Mouse (Mus musculus): ENCODE measurements around the gene Cd247. TPM values are rescaled to one million over a fixed set of nuclear protein-coding genes. Genes with fewer than 3 reads are reported as not detected.

The Cd247 gene
- polyA plus RNA-seq, 1 experiment, result 0.29 TPM

DNA sequence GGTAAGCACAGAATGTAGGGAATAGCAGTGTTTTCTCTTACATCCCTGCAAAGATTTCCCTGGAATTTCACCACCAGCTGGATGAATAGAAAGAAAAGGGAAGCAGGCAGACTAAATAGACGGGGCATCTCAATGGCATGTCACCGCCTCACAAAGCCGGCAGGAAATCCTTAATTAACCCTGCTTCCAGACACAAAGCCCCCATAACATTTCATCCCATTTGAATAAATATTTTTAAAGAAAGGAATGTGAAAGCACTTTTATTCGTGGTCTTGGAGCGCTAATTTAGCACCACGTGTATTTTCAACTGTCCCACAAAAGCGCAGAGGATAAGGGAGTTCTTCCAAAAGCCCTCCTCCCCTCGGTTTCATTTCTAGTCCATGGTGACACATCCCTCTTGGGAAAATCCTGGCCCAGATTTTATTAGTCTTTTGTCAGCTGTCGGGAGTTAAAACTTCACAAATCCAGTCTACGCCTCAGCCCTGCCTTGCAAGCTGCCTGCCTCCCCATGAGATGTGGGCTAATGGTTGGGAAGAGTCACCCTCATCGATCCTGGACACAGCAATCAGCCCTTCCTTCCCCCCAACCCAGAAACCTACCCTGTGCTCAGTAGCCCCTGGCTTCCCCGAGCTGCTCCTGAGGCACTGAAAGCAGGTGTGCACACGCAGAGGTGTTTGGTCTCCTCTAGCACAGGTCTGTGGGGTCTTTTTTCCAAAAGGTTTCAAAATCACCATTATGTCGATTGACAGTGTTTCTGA is 26.2 kb downstream of the Cd247 start:
- no peak overlapping the region for H3K27ac ChIP-seq (ENCODE audit: insufficient read depth, low read length)
- DNase-seq, result no peak
- TF ChIP-seq POLR2A (IDR thresholded peaks at IDR 0.05; ENCODE audit: borderline replicate concordance, insufficient read depth, low read length), result no peak
- no peak for TF ChIP-seq CTCF (IDR thresholded peaks at IDR 0.05; ENCODE audit: borderline replicate concordance, insufficient read depth, low read depth, low read length)
- H3K27me3 ChIP-seq (ENCODE audit: control insufficient read depth, insufficient read depth, low read length), result no peaks in the 10 kb centered on the region; the same call in 1 of the 2 replicates
- 33% methylated on average over 14 of the region's 14 CpGs for WGBS
- no peak overlapping the region for H3K4me3 ChIP-seq (replicated peaks; ENCODE audit: insufficient read depth, low read depth, low read length)
- H3K4me1 ChIP-seq (ENCODE audit: control insufficient read depth, insufficient read depth, low read length), result no peaks in the 10 kb centered on the region

GRCm38 (mm10) chr1:165816391-165816790 is 27.9 kb downstream of the Cd247 start:
- 82% methylated on average over 9 of the region's 9 CpGs for WGBS

GRCm38 (mm10) chr1:165817264-165817663 is 28.8 kb downstream of the Cd247 start:
- TF ChIP-seq POLR2A (IDR thresholded peaks at IDR 0.05; ENCODE audit: borderline replicate concordance, insufficient read depth, low read length) (no peak), CTCF (IDR thresholded peaks at IDR 0.05; ENCODE audit: borderline replicate concordance, insufficient read depth, low read depth, low read length) (no peak)
- H3K4me1 ChIP-seq (ENCODE audit: control insufficient read depth, insufficient read depth, low read length), result no peaks in the 10 kb centered on the region
- DNase-seq, result no peak
- no peaks in the 10 kb centered on the region; the same call in 1 of the 2 replicates for H3K27me3 ChIP-seq (ENCODE audit: control insufficient read depth, insufficient read depth, low read length)
- H3K4me3 ChIP-seq (replicated peaks; ENCODE audit: insufficient read depth, low read depth, low read length), result no peak overlapping the region
- WGBS, result 44% methylated on average over 9 of the region's 9 CpGs
- H3K27ac ChIP-seq (ENCODE audit: insufficient read depth, low read length), result no peak overlapping the region

More at GRCm38 (mm10) chr1:165816391-165816790, 27.9 kb downstream of the Cd247 start:
- H3K4me1 ChIP-seq (ENCODE audit: control insufficient read depth, insufficient read depth, low read length), result no peaks in the 10 kb centered on the region
- no peak overlapping the region for H3K4me3 ChIP-seq (replicated peaks; ENCODE audit: insufficient read depth, low read depth, low read length)
- TF ChIP-seq POLR2A (IDR thresholded peaks at IDR 0.05; ENCODE audit: borderline replicate concordance, insufficient read depth, low read length), result no peak
- no peak for TF ChIP-seq CTCF (IDR thresholded peaks at IDR 0.05; ENCODE audit: borderline replicate concordance, insufficient read depth, low read depth, low read length)
- no peaks in the 10 kb centered on the region; the same call in 1 of the 2 replicates for H3K27me3 ChIP-seq (ENCODE audit: control insufficient read depth, insufficient read depth, low read length)
- no peak overlapping the region for H3K27ac ChIP-seq (ENCODE audit: insufficient read depth, low read length)
- DNase-seq, result no peak

- WGBS, result 29% methylated on average over 8 of the region's 8 CpGs
- DNase-seq, result no peak
- Histone ChIP-seq H3K27me3 (ENCODE audit: control insufficient read depth, insufficient read depth, low read length) (no peaks in the 10 kb centered on the region; the same call in 1 of the 2 replicates), H3K27ac (ENCODE audit: insufficient read depth, low read length) (no peak overlapping the region), H3K4me1 (ENCODE audit: control insufficient read depth, insufficient read depth, low read length) (no peaks in the 10 kb centered on the region), H3K4me3 (replicated peaks; ENCODE audit: insufficient read depth, low read depth, low read length) (no peak overlapping the region)
- TF ChIP-seq CTCF (IDR thresholded peaks at IDR 0.05; ENCODE audit: borderline replicate concordance, insufficient read depth, low read depth, low read length), result no peak
- TF ChIP-seq POLR2A (IDR thresholded peaks at IDR 0.05; ENCODE audit: borderline replicate concordance, insufficient read depth, low read length), result no peak
Measured at GRCm38 (mm10) chr1:165818145-165818860, 29.8 kb downstream of the Cd247 start.

GRCm38 (mm10) chr1:165819147-165819546 is 30.7 kb downstream of the Cd247 start:
- WGBS, result 85% methylated on average over 4 of the region's 4 CpGs

DNA sequence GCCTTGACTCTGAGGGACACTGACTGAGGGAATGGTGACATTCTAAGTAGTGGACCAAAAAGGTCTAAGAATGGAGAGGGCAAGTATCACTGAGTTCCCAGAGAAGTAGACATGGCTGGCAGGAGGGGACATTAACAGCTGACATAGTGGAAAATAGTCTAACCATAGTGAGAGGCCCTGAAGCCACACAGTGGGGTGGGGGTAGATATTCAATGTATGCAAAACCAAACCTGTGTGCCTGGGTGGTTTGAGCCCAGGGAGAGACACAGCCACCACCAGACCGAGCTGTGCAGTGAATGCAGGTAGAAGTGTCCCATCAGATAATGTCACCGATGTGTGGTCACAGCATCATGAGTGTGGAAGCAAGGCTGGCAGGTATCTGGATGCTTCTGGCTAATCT is 33.5 kb downstream of the Cd247 start:
- Histone ChIP-seq H3K27ac (ENCODE audit: insufficient read depth, low read length) (no peak overlapping the region), H3K4me1 (ENCODE audit: control insufficient read depth, insufficient read depth, low read length) (no peaks in the 10 kb centered on the region), H3K27me3 (ENCODE audit: control insufficient read depth, insufficient read depth, low read length) (no peaks in the 10 kb centered on the region; the same call in 1 of the 2 replicates), H3K4me3 (replicated peaks; ENCODE audit: insufficient read depth, low read depth, low read length) (no peak overlapping the region)
- no peak for DNase-seq
- TF ChIP-seq POLR2A (IDR thresholded peaks at IDR 0.05; ENCODE audit: borderline replicate concordance, insufficient read depth, low read length), result no peak
- TF ChIP-seq CTCF (IDR thresholded peaks at IDR 0.05; ENCODE audit: borderline replicate concordance, insufficient read depth, low read depth, low read length), result no peak
- 91% methylated on average over 2 of the region's 2 CpGs for WGBS

More at GRCm38 (mm10) chr1:165819147-165819546, 30.7 kb downstream of the Cd247 start:
- no peaks in the 10 kb centered on the region for H3K4me1 ChIP-seq (ENCODE audit: control insufficient read depth, insufficient read depth, low read length)
- H3K27ac ChIP-seq (ENCODE audit: insufficient read depth, low read length), result no peak overlapping the region
- TF ChIP-seq POLR2A (IDR thresholded peaks at IDR 0.05; ENCODE audit: borderline replicate concordance, insufficient read depth, low read length) (no peak), CTCF (IDR thresholded peaks at IDR 0.05; ENCODE audit: borderline replicate concordance, insufficient read depth, low read depth, low read length) (no peak)
- DNase-seq, result no peak
- no peaks in the 10 kb centered on the region; the same call in 1 of the 2 replicates for H3K27me3 ChIP-seq (ENCODE audit: control insufficient read depth, insufficient read depth, low read length)
- no peak overlapping the region for H3K4me3 ChIP-seq (replicated peaks; ENCODE audit: insufficient read depth, low read depth, low read length)

GRCm38 (mm10) chr1:165828173-165828572 is 39.7 kb downstream of the Cd247 start:
- DNase-seq, result no peak
- TF ChIP-seq CTCF (IDR thresholded peaks at IDR 0.05; ENCODE audit: borderline replicate concordance, insufficient read depth, low read depth, low read length) (no peak), POLR2A (IDR thresholded peaks at IDR 0.05; ENCODE audit: borderline replicate concordance, insufficient read depth, low read length) (no peak)
- Histone ChIP-seq H3K27ac (ENCODE audit: insufficient read depth, low read length) (no peak overlapping the region), H3K4me1 (ENCODE audit: control insufficient read depth, insufficient read depth, low read length) (no peaks in the 10 kb centered on the region), H3K27me3 (ENCODE audit: control insufficient read depth, insufficient read depth, low read length) (no peaks in the 10 kb centered on the region; the same call in 1 of the 2 replicates), H3K4me3 (replicated peaks; ENCODE audit: insufficient read depth, low read depth, low read length) (no peak overlapping the region)
- 89% methylated on average over 5 of the region's 5 CpGs for WGBS

All from cerebellum, adult 2 months (tissue).